Mouse (Mus musculus) liver, adult 2 months (tissue): Measurements from ENCODE around the gene Manba. TPM values are rescaled to one million over a fixed set of nuclear protein-coding genes. Genes with fewer than 3 reads are reported as not detected.
A peak's percentile ranks its signal among the peaks of the same experiment; 100 is the strongest.
"Not testable (repeated sequence)": the region's sequence is repeated elsewhere in the genome, so short reads cannot be mapped to it uniquely, and the experiment has no call there.

Experiments used
- DNase-seq: peaks from one replicate; pipeline ENCODE4 v3.0.0-alpha.2; 2011; ENCODE audit warnings: low read depth, low spot score; ENCODE audit errors: extremely low read depth
- H3K27ac ChIP-seq: fragments of 200-500 bp; replicated peaks from 2 replicates; pipeline ENCODE4 v1.5.1; 2012; ENCODE audit warnings: low read depth, mild to moderate bottlenecking, control low read depth, inconsistent platforms, low read length; ENCODE audit not compliant: insufficient read depth
- H3K27me3 ChIP-seq: fragments of 200-500 bp; 2 replicates; pipeline ENCODE4 v1.6.1; 2012; ENCODE audit warnings: mild to moderate bottlenecking, moderate library complexity, low read length, inconsistent platforms; ENCODE audit not compliant: control insufficient read depth, insufficient read depth
- H3K36me3 ChIP-seq: fragments of 200-500 bp; 2 replicates; pipeline ENCODE4 v1.6.1; 2012; ENCODE audit warnings: low read length, inconsistent platforms; ENCODE audit not compliant: control insufficient read depth, insufficient read depth
- H3K4me1 ChIP-seq: fragments of 200-500 bp; 2 replicates; pipeline ENCODE4 v1.6.1; 2011; ENCODE audit warnings: low read length; ENCODE audit not compliant: control insufficient read depth, insufficient read depth
- H3K4me3 ChIP-seq: fragments of 200-500 bp; 2 replicates; pipeline ENCODE4 v1.5.1; 2011; ENCODE audit warnings: low read depth, mild to moderate bottlenecking, control low read depth, low read length, moderate library complexity; ENCODE audit not compliant: insufficient read depth
- H3K79me2 ChIP-seq: fragments of 200-500 bp; 2 replicates; pipeline ENCODE4 v1.6.1; 2012; ENCODE audit warnings: inconsistent platforms, mild to moderate bottlenecking, low read length, moderate library complexity; ENCODE audit not compliant: control insufficient read depth, insufficient read depth
- H3K9ac ChIP-seq: fragments of 200-500 bp; 2 replicates; pipeline ENCODE4 v1.6.1; 2012; ENCODE audit warnings: low read depth, mild to moderate bottlenecking, control low read depth, inconsistent platforms, low read length
- CTCF ChIP-seq: fragments of 200-500 bp; IDR thresholded peaks from 2 replicates; pipeline ENCODE4 v1.5.1; 2011; ENCODE audit warnings: low read depth, low read length, control low read depth
- POLR2A ChIP-seq: fragments of 200-500 bp; IDR thresholded peaks from 2 replicates; pipeline ENCODE4 v1.6.1; 2011; ENCODE audit warnings: low read length, control low read depth; ENCODE audit not compliant: insufficient read depth; ENCODE audit errors: extremely low read depth
- WGBS: fragments of 180-500 bp; shearing (Covaris S2); methylation state at CpG from one replicate; pipeline ENCODE4 v1.1.7; 2018; 5-methylcytosine and 5-hydroxymethylcytosine counted together
- polyA plus RNA-seq: library from polyadenylated mRNA; depleted of rRNA; stranded (reverse); fragments of >200 nt; gene quantifications from 2 replicates; pipeline ENCODE4 v1.2.3, GENCODE M21; 2012
- total RNA-seq: library from RNA; depleted of rRNA; stranded (reverse); fragments of >200 nt; gene quantifications from 2 replicates; pipeline ENCODE4 v1.2.3, GENCODE M21; 2014

Manba gene
- total and polyA plus RNA-seq, 2 experiments, result 3.8 to 14.7 TPM

- H3K9ac ChIP-seq, result no peak overlapping the region
- no peaks in the 10 kb centered on the region for H3K36me3 ChIP-seq
- no peak for DNase-seq
- no peaks in the 10 kb centered on the region for H3K79me2 ChIP-seq
- no peak overlapping the region for H3K4me3 ChIP-seq
- 95% methylated on average over 6 of the region's 6 CpGs for WGBS
- no peak for TF ChIP-seq POLR2A
- no peak for TF ChIP-seq CTCF
- H3K27me3 ChIP-seq, result no peaks in the 10 kb centered on the region
- H3K4me1 ChIP-seq, result peaks cover 2% of the 10 kb centered on the region; the same call in 1 of the 2 replicates
- no peak overlapping the region for H3K27ac ChIP-seq
Observed at GRCm38 (mm10) chr3:135480767-135481166, 4.6 kb upstream of the Manba start.

DNA sequence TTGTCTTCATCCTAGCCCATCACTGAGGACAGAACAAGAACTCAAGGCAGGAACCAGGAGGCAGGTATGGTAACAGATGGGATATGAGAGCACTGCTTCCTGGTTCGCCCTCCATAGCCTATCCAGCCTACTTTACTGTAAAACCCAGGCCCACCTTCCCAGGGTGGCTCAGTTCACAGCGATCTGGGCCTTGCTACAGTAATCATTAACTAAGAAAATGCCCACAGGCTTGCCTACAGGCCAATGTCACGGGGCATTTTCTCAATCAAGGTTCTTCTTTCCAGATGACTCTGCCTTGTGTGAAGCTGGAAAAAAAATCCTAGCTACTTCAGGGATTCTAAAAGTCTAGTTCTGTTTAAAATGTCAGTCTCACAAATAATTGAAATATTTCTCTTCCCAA lies 3.8 kb upstream of the Manba start:
- no peaks in the 10 kb centered on the region for H3K27me3 ChIP-seq
- no peak overlapping the region for H3K4me3 ChIP-seq
- WGBS, result 52% methylated on average over 3 of the region's 3 CpGs
- H3K4me1 ChIP-seq, result peaks cover 6% of the 10 kb centered on the region; the same call in 1 of the 2 replicates
- H3K9ac ChIP-seq, result no peak overlapping the region
- H3K27ac ChIP-seq, result no peak overlapping the region
- H3K36me3 ChIP-seq, result no peaks in the 10 kb centered on the region
- peak; percentile 41 for DNase-seq
- no peaks in the 10 kb centered on the region for H3K79me2 ChIP-seq
- no peak for TF ChIP-seq CTCF
- TF ChIP-seq POLR2A, result no peak

DNA sequence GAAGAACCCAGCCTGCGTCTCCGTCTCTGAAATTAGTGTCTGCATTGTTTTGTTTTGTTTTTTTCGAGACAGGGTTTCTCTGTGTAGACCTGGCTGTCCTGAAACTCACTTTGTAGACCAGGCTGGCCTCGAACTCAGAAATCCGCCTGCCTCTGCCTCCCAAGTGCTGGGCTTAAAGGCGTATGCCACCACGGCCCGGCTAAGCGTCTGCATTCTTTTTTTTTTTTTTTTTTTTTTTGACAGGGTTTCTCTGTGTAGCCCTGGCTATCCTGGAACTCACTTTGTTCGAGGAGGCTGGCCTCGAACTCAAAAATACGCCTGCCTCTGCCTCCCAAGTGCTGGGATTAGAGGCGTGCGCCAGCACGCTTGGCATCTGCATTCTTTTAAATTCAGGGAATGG lies 761 bp upstream of the Manba start:
- not testable (repeated sequence) for DNase-seq, H3K9ac ChIP-seq, H3K36me3 ChIP-seq, H3K27me3 ChIP-seq, H3K27ac ChIP-seq, H3K4me1 ChIP-seq, H3K4me3 ChIP-seq, H3K79me2 ChIP-seq
- WGBS, result 91% methylated on average over 15 of the region's 15 CpGs

- WGBS, result under 1% methylated on average over 9 of the region's 9 CpGs
- Histone ChIP-seq H3K9ac (peak overlapping the region; percentile 70), H3K4me3 (peak overlapping the region; percentile 62), H3K79me2 (peaks cover 8% of the 10 kb centered on the region; the same call in 1 of the 2 replicates), H3K27me3 (no peaks in the 10 kb centered on the region), H3K36me3 (no peaks in the 10 kb centered on the region; the same call in 1 of the 2 replicates), H3K4me1 (peaks cover 13% of the 10 kb centered on the region), H3K27ac (peak overlapping the region; percentile 67)
- DNase-seq, result peak; percentile 80
- TF ChIP-seq CTCF (no peak), POLR2A (no peak)
Observed at GRCm38 (mm10) chr3:135485900-135486241, 460 bp downstream of the Manba start.

GRCm38 (mm10) chr3:135486351-135486750 lies 940 bp downstream of the Manba start:
- Histone ChIP-seq H3K36me3 (no peaks in the 10 kb centered on the region; the same call in 1 of the 2 replicates), H3K9ac (peak overlapping the region; percentile 70; the same call in 1 of the 2 replicates), H3K4me1 (peaks cover 15% of the 10 kb centered on the region), H3K4me3 (peak overlapping the region; percentile 62; the same call in 1 of the 2 replicates), H3K27me3 (no peaks in the 10 kb centered on the region), H3K27ac (peak overlapping the region; percentile 17; the same call in 1 of the 2 replicates), H3K79me2 (peaks cover 13% of the 10 kb centered on the region; the same call in 1 of the 2 replicates)
- TF ChIP-seq POLR2A (no peak), CTCF (no peak)
- 63% methylated on average over 5 of the region's 5 CpGs for WGBS
- no peak for DNase-seq

DNA sequence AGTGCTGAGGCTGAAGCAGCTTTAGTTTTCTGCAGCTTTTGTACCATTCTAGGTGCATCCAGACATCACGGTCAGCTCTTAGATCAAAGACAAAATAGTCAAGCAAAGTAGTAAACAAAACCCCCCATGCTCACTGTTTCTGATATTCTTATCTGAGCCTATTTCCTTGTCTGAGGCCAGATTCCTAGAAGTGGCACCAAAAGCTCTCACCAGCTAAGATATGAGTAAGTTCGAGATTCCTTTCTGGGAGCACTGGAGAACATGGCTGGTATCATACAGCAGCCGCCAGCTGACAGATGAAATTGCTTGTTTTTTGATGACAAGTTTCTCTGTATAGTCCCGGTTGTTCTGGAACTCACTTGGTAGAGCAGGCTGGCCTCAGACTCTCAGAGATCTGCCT lies 2.4 kb downstream of the Manba start:
- no peak for DNase-seq
- Histone ChIP-seq H3K4me3 (no peak overlapping the region), H3K27ac (no peak overlapping the region), H3K36me3 (no peaks in the 10 kb centered on the region; the same call in 1 of the 2 replicates), H3K4me1 (peaks cover 14% of the 10 kb centered on the region), H3K79me2 (peaks cover 15% of the 10 kb centered on the region; the same call in 1 of the 2 replicates), H3K27me3 (no peaks in the 10 kb centered on the region), H3K9ac (no peak overlapping the region)
- TF ChIP-seq CTCF, result no peak
- TF ChIP-seq POLR2A, result no peak
- 91% methylated on average over 4 of the region's 4 CpGs for WGBS
